Comparison of ENCODE assay signal across 16 mouse cellular contexts in genomic region chr16:91331153-91331552, GRCm38 (mm10). TPM values are rescaled to one million over a fixed set of nuclear protein-coding genes. Genes with fewer than 3 reads are reported as not detected.
DNase-seq lines count a peak whose midpoint lies in the region; ATAC-seq and TF ChIP-seq lines count a peak whose summit lies in the region.
"Had no signal": no experiment of that assay in that cellular context is flagged by ENCODE, and none has a peak within 500 bp of the region (broad histone marks: within the 10 kb centered on the region; RNA-seq: fewer than 3 reads in every experiment).

No protein-coding gene starts in this region.

- WGBS in kidney, embryonic 14.5 days = 20% methylated on average over 5 of the region's 5 CpGs

- H3K9me3 ChIP-seq in kidney, embryonic 14.5 days (ENCODE audit: control insufficient read depth, low read length) = no peaks in the 10 kb centered on the region
- H3K9me3 ChIP-seq in MEL (replicated peaks; ENCODE audit: insufficient read depth, low read length) = no peaks in the 10 kb centered on the region
- H3K9me3 ChIP-seq: hindbrain, embryonic 12.5 days; liver, embryonic 13.5 days; midbrain, embryonic 12.5 days had no signal

- no peaks in the 10 kb centered on the region for H3K36me3 ChIP-seq in kidney, embryonic 14.5 days (ENCODE audit: control insufficient read depth, insufficient read depth, low read length)
- H3K36me3 ChIP-seq in MEL (ENCODE audit: control insufficient read depth in 1 of 2, insufficient read depth in 2 of 2, low read length in 2 of 2) = no peaks in the 10 kb centered on the region
- H3K36me3 ChIP-seq: hindbrain, embryonic 12.5 days; liver, embryonic 13.5 days; midbrain, embryonic 12.5 days had no signal

- H3K4me3 ChIP-seq in kidney, embryonic 14.5 days (ENCODE audit: low read length) = no peak overlapping the region
- no peak overlapping the region for H3K4me3 ChIP-seq in MEL (ENCODE audit: control insufficient read depth in 1 of 2, insufficient read depth in 1 of 2, low read depth in 2 of 2, low read length in 2 of 2)
- H3K4me3 ChIP-seq: hindbrain, embryonic 12.5 days; liver, embryonic 13.5 days; midbrain, embryonic 12.5 days had no signal

- no peak for TF ChIP-seq CTCF in MEL (IDR thresholded peaks at IDR 0.05 in 2 of 3, conservative IDR thresholded peaks at IDR 0.05 in 1 of 3; ENCODE audit: control insufficient read depth in 1 of 3, insufficient read depth in 1 of 3, low read depth in 2 of 3, low read length in 3 of 3, poor library complexity in 1 of 3, severe bottlenecking in 1 of 3)

- H3K4me2 ChIP-seq in kidney, embryonic 14.5 days (replicated peaks; ENCODE audit: low read depth, low read length) = no peak overlapping the region
- H3K4me2 ChIP-seq: hindbrain, embryonic 12.5 days; liver, embryonic 13.5 days; midbrain, embryonic 12.5 days had no signal

- no peaks in the 10 kb centered on the region for H3K4me1 ChIP-seq in kidney, embryonic 14.5 days (ENCODE audit: control insufficient read depth, insufficient read depth, low read length)
- H3K4me1 ChIP-seq in MEL (ENCODE audit: control insufficient read depth in 1 of 2, insufficient read depth in 2 of 2, low read length in 2 of 2) = 0 out of 4 replicates have a peak, but pooled peaks cover 0 to 3% of the 10 kb centered on the region in 2 experiments

- peak; percentile 35 for DNase-seq in kidney, postnatal 10 days
- peak; percentile 64 for DNase-seq in MEL (ENCODE audit: low read depth, low spot score)
- peak; percentile 35 for DNase-seq in embryo, embryonic 9.5 days (ENCODE audit: extremely low spot score)
- no peak for DNase-seq in yolk sac, embryonic 10.5 days (ENCODE audit: low spot score)
- DNase-seq in cerebellum, postnatal 10 days = no peak
- DNase-seq in urinary bladder, adult 2 months (ENCODE audit: low spot score) = no peak
- DNase-seq: cerebellum, adult 2 months; kidney, postnatal 25 days; liver, embryonic 13.5 days; lung, postnatal 10 days; thymus, postnatal 36 days had no signal

- no peak for TF ChIP-seq EP300 in MEL (IDR thresholded peaks at IDR 0.05; ENCODE audit: low read depth in 1 of 2, low read length in 2 of 2)

- TF ChIP-seq RAD21 in MEL (IDR thresholded peaks at IDR 0.05; ENCODE audit: low read depth, low read length) = no peak

- no peak overlapping the region for H3K9ac ChIP-seq in kidney, embryonic 14.5 days (ENCODE audit: low read depth, low read length)
- no peak overlapping the region for H3K9ac ChIP-seq in MEL (ENCODE audit: control insufficient read depth, low read depth, low read length, poor library complexity, severe bottlenecking)
- H3K9ac ChIP-seq: hindbrain, embryonic 12.5 days; liver, embryonic 13.5 days; midbrain, embryonic 12.5 days had no signal

- H3K79me2 ChIP-seq in MEL (ENCODE audit: control insufficient read depth, insufficient read depth, low read length, poor library complexity) = no peaks in the 10 kb centered on the region

- TF ChIP-seq POLR2A in MEL (IDR thresholded peaks at IDR 0.05; ENCODE audit: control insufficient read depth in 1 of 2, insufficient read depth in 1 of 2, low read depth in 1 of 2, low read length in 2 of 2, poor library complexity in 1 of 2) = no peak

- no peak for ATAC-seq in kidney, embryonic 14.5 days (ENCODE audit: low FRiP score, low TSS enrichment)
- ATAC-seq in megakaryocyte progenitor cell, adult 5-6 weeks (replicated peaks; ENCODE audit: poor library complexity) = 0 out of 2 replicates have a peak, but pooled peaks have one; percentile 44
- ATAC-seq: intestine, embryonic 16.5 days had no signal

- H3K27ac ChIP-seq in kidney, embryonic 14.5 days (ENCODE audit: low read depth, low read length) = no peak overlapping the region
- H3K27ac ChIP-seq in MEL (ENCODE audit: control insufficient read depth, low read depth, low read length) = no peak overlapping the region
- H3K27ac ChIP-seq: hindbrain, embryonic 12.5 days; liver, embryonic 13.5 days; midbrain, embryonic 12.5 days had no signal

- H3K27me3 ChIP-seq in kidney, embryonic 14.5 days (ENCODE audit: control insufficient read depth, insufficient read depth, low read length) = peaks cover 10% of the 10 kb centered on the region
- H3K27me3 ChIP-seq in MEL (ENCODE audit: control insufficient read depth in 1 of 2, insufficient read depth in 2 of 2, low read length in 2 of 2) = peaks cover 2 to 5% of the 10 kb centered on the region in 2 experiments; a peak in 2 of 4 replicates

TF ChIP-seq in MEL, 35 proteins besides CTCF, POLR2A, EP300 and RAD21:
- TF ChIP-seq CHD1 (IDR thresholded peaks at IDR 0.05; ENCODE audit: low read depth, low read length) = no peak
- no peak for TF ChIP-seq MEF2A (IDR thresholded peaks at IDR 0.05; ENCODE audit: extremely low read depth, insufficient replicate concordance, low read depth, low read length, poor library complexity, severe bottlenecking)
- no peak for TF ChIP-seq MAZ (IDR thresholded peaks at IDR 0.05; ENCODE audit: low read depth, low read length)
- no peak for TF ChIP-seq RCOR1 (IDR thresholded peaks at IDR 0.05; ENCODE audit: low read depth, low read length)
- no peak for TF ChIP-seq SMC3 (IDR thresholded peaks at IDR 0.05; ENCODE audit: low read depth, low read length)
- no peak for TF ChIP-seq ZMIZ1 (IDR thresholded peaks at IDR 0.05; ENCODE audit: low read depth, low read length)
- TF ChIP-seq E2F4 (IDR thresholded peaks at IDR 0.05; ENCODE audit: borderline replicate concordance, low read depth, low read length) = no peak
- TF ChIP-seq ELF1 (IDR thresholded peaks at IDR 0.05; ENCODE audit: low read depth, low read length) = no peak
- TF ChIP-seq MAX (IDR thresholded peaks at IDR 0.05; ENCODE audit: low read length) = no peak
- TF ChIP-seq MAFK (IDR thresholded peaks at IDR 0.05; ENCODE audit: borderline replicate concordance, low read depth, low read length) = no peak
- TF ChIP-seq HCFC1 (IDR thresholded peaks at IDR 0.05; ENCODE audit: low read depth, low read length) = no peak
- no peak for TF ChIP-seq GATA1 (IDR thresholded peaks at IDR 0.05; ENCODE audit: low read depth, low read length)
- no peak for TF ChIP-seq USF2 (IDR thresholded peaks at IDR 0.05; ENCODE audit: borderline replicate concordance in 1 of 2, insufficient read depth in 1 of 2, low read depth in 1 of 2, low read length in 2 of 2)
- no peak for TF ChIP-seq POLR2AphosphoS5 (IDR thresholded peaks at IDR 0.05; ENCODE audit: borderline replicate concordance, low read depth, low read length)

RNA-seq across cellular contexts. Expression of gene Ifnar2, which starts 41.4 kb away (rescaled TPM):
- polyA plus RNA-seq in kidney, embryonic 14.5 days (2014; fragmentation: Nextera tagmentation; extraction: Ambion mirVana) = 43.7 and 47.2 TPM in 2 replicates
- 21.8 and 24.1 TPM in 2 replicates for total RNA-seq in MEL (2012; rRNA removed)
- polyA plus RNA-seq in MEL (2012; ENCODE audit: insufficient read depth in 1 of 2, insufficient read length in 2 of 2, low read depth in 1 of 2, low replicate concordance in 2 of 2, missing spikeins in 1 of 2) = 10 to 100 TPM in 1 of 2 experiments, not detected in 1; 38.3 TPM
- 146 and 154 TPM in 2 replicates for total RNA-seq in megakaryocyte progenitor cell, adult 5-6 weeks (2015)
- 113 and 122 TPM in 2 replicates for total RNA-seq in megakaryocyte progenitor cell, adult 5-6 weeks (2017)
- 57.9 and 68.6 TPM in 2 replicates for polyA plus RNA-seq in urinary bladder, adult 2 months (2012; rRNA removed)

Comparison
In these comparisons a context has a peak if more than half of its experiments do, and no peak if none do; other contexts are left out.
1. DNase-seq: peak in kidney, postnatal 10 days (single experiment), MEL (single experiment) and embryo, embryonic 9.5 days (single experiment); none in yolk sac, embryonic 10.5 days (single experiment), cerebellum, postnatal 10 days (0 of 2) and urinary bladder, adult 2 months (single experiment).